Mouse (Mus musculus) small intestine, adult 2 months (tissue): ENCODE data around the gene Nnmt.

ENCODE experiments used
- CTCF ChIP-seq: fragments of 200-500 bp; IDR thresholded peaks from 2 replicates; pipeline ENCODE4 v1.5.1; 2012; ENCODE audit warnings: low read depth, mild to moderate bottlenecking, control low read depth, inconsistent platforms, low read length, moderate library complexity, mixed read lengths; ENCODE audit not compliant: insufficient replicate concordance, insufficient read length; ENCODE audit errors: extremely low read depth
- POLR2A ChIP-seq: fragments of 200-500 bp; IDR thresholded peaks from 2 replicates; pipeline ENCODE4 v1.6.1; 2012; ENCODE audit warnings: low read depth, mild to moderate bottlenecking, control low read depth, inconsistent platforms, low read length, moderate library complexity

- TF ChIP-seq CTCF (no peak), POLR2A (no peak)
These were observed 35.9 kb upstream of the Nnmt start for GRCm38 (mm10) chr9:48640881-48641280.
